Mouse (Mus musculus) hindbrain, embryonic 10.5 days (tissue): ENCODE measurements at regions not wholly inside any gene's neighbourhood (a gene's known extent, or its start where the extent isn't known, plus 50 kb on each side); places are given as distances from the start of the nearest gene placed in this dataset.

ENCODE experiments used
- DNase-seq: peaks from one replicate; pipeline ENCODE4 v3.0.0-alpha.2; 2017; ENCODE audit warnings: low spot score
- H3K27ac ChIP-seq: fragments of 300-500 bp; sonication (generic); 2 replicates; pipeline ENCODE4 v1.5.1; 2016; ENCODE audit warnings: mild to moderate bottlenecking, moderate library complexity
- H3K27me3 ChIP-seq: fragments of 300-500 bp; sonication (generic); 2 replicates; pipeline ENCODE4 v1.6.1; 2016; ENCODE audit warnings: mild to moderate bottlenecking; ENCODE audit not compliant: poor library complexity, insufficient read depth, severe bottlenecking
- H3K36me3 ChIP-seq: fragments of 300-500 bp; sonication (generic); 2 replicates; pipeline ENCODE4 v1.6.1; 2016; ENCODE audit warnings: mild to moderate bottlenecking, moderate library complexity
- H3K4me1 ChIP-seq: fragments of 300-500 bp; sonication (generic); replicated peaks from 2 replicates; pipeline ENCODE4 v1.6.1; 2016; ENCODE audit warnings: mild to moderate bottlenecking
- H3K4me3 ChIP-seq: fragments of 300-500 bp; sonication (generic); 2 replicates; pipeline ENCODE4 v1.5.1; 2016; ENCODE audit warnings: mild to moderate bottlenecking, moderate library complexity
- H3K9me3 ChIP-seq: fragments of 300-500 bp; sonication (generic); 2 replicates; pipeline ENCODE4 v1.6.1; 2016; ENCODE audit warnings: mild to moderate bottlenecking, moderate library complexity
- WGBS: fragments of 180-500 bp; shearing (Covaris S2); methylation state at CpG from one replicate; pipeline ENCODE4 v1.1.7; 2016; 5-methylcytosine and 5-hydroxymethylcytosine counted together

- no peak for DNase-seq
- Histone ChIP-seq H3K36me3 (no peaks in the 10 kb centered on the region), H3K4me3 (no peak overlapping the region), H3K27me3 (no peaks in the 10 kb centered on the region), H3K9me3 (no peaks in the 10 kb centered on the region), H3K27ac (no peak overlapping the region), H3K4me1 (peaks cover 12% of the 10 kb centered on the region)
- 46% methylated on average over 1 of the region's 1 CpGs for WGBS
Measured at GRCm38 (mm10) chr12:51045020-51045419, 302.8 kb upstream of the G2e3 start.

DNA sequence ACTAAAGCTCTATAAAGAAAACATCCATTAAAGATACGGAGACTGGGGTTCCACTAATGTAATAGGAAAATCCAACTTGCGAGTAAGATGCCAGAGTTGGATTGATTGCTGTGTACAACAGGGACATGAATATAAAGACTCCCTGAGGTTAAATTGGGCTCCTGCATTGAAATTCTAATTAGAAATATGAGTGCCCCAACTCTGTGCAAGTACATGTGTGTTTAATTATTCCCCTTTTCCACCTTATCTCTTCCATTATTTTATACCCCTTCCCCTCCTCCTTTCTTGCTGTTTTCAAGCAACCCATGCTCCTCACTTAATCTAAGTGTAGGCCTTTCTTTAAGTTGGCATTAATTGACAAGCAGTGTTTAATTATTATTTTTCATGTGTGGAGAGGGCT is 315.7 kb upstream of the G2e3 start:
- no peak for DNase-seq
- peaks cover 9% of the 10 kb centered on the region for H3K4me1 ChIP-seq
- no peak overlapping the region for H3K4me3 ChIP-seq
- WGBS, result 52% methylated on average over 2 of the region's 2 CpGs
- H3K9me3 ChIP-seq, result no peaks in the 10 kb centered on the region
- no peak overlapping the region for H3K27ac ChIP-seq
- H3K27me3 ChIP-seq, result no peaks in the 10 kb centered on the region
- H3K36me3 ChIP-seq, result no peaks in the 10 kb centered on the region

DNA sequence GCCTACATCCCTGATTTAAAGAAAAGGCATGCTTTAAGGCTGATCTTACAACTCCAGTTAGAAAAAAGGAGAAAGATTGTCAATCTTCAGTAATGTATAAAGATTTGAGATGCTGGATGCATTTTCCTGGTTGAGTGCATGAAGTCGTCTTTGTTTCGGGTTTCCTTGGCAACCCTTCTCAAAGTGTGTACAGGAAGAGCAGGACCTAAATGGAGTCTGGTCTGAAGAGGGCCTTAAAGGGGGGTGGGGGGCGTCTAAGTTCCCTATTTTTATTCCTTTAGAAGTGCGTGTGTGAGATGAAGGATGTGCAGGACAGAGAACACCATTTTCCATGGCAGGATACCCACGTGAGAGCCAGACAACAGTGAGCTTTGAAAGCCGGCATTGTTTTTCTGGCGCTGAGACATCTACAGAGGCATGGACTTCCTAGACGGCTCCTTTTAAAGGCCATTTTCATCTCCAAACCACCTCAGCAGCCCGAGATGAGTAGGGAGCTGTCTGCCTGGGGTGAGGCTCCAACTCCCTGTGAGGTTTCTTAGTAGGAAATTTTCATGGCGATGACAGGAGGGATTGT is 319.2 kb upstream of the G2e3 start:
- Histone ChIP-seq H3K36me3 (no peaks in the 10 kb centered on the region), H3K27me3 (no peaks in the 10 kb centered on the region), H3K9me3 (no peaks in the 10 kb centered on the region), H3K27ac (no peak overlapping the region), H3K4me3 (no peak overlapping the region), H3K4me1 (peaks cover 9% of the 10 kb centered on the region)
- WGBS, result 32% methylated on average over 10 of the region's 10 CpGs
- no peak for DNase-seq

- no peaks in the 10 kb centered on the region for H3K36me3 ChIP-seq
- no peak for DNase-seq
- no peaks in the 10 kb centered on the region for H3K27me3 ChIP-seq
- no peak overlapping the region for H3K4me3 ChIP-seq
- peaks cover 9% of the 10 kb centered on the region for H3K4me1 ChIP-seq
- 89% methylated on average over 5 of the region's 5 CpGs for WGBS
- H3K9me3 ChIP-seq, result no peaks in the 10 kb centered on the region
- no peak overlapping the region for H3K27ac ChIP-seq
Measured at GRCm38 (mm10) chr12:51026046-51026445, 321.8 kb upstream of the G2e3 start.

DNA sequence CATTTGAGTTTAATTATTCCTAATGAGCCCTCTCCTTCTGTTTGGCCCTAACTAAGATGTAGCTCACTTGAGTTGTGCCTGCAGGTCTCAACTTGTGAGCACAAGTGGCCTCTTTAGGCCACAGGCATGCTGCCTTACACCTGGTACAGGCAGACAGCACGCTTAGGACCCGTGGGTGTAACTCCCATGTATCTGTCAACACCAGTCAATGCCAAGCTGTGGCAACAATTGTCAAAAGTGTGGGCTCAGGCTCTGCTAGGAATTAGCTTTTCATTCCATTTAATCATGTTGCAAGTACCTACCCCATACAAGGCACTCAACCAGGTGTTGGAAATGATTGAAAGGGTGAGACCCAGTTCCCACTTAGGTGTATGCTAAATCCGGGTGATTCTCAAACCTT is 322.3 kb upstream of the G2e3 start:
- H3K4me1 ChIP-seq, result peaks cover 9% of the 10 kb centered on the region
- H3K36me3 ChIP-seq, result no peaks in the 10 kb centered on the region
- no peak overlapping the region for H3K4me3 ChIP-seq
- no peak for DNase-seq
- WGBS, result 77% methylated on average over 3 of the region's 3 CpGs
- H3K9me3 ChIP-seq, result no peaks in the 10 kb centered on the region
- no peaks in the 10 kb centered on the region for H3K27me3 ChIP-seq
- H3K27ac ChIP-seq, result no peak overlapping the region

GRCm38 (mm10) chr12:51024057-51024743 is 323.7 kb upstream of the G2e3 start:
- H3K4me3 ChIP-seq, result no peak overlapping the region
- no peak for DNase-seq
- WGBS, result 96% methylated on average over 3 of the region's 3 CpGs
- H3K9me3 ChIP-seq, result no peaks in the 10 kb centered on the region
- peaks cover 9% of the 10 kb centered on the region for H3K4me1 ChIP-seq
- no peaks in the 10 kb centered on the region for H3K27me3 ChIP-seq
- no peaks in the 10 kb centered on the region for H3K36me3 ChIP-seq
- H3K27ac ChIP-seq, result no peak overlapping the region

DNA sequence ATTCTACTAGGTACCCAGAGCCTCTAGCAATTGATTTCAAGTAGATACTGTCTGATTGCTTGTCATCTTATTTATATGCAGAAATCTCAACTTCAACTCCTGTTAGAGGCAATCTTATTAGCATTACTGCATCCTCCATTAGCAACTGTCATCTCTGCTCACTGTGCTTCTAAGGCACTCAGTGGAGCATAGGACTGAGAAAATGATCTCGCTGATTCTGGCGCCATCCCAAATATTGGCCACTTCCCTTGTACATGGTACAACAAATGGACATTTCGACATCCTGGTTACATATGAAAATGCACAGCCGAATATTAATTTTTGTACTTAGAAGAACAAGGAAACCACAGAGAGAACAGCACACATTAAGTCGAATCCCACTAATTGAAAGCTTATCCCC is 329.7 kb upstream of the G2e3 start:
- no peaks in the 10 kb centered on the region for H3K36me3 ChIP-seq
- DNase-seq, result no peak

GRCm38 (mm10) chr12:51016081-51016480 is 331.8 kb upstream of the G2e3 start:
- DNase-seq, result no peak
- 93% methylated on average over 6 of the region's 6 CpGs for WGBS

More for the DNA sequence above, 329.7 kb upstream of the G2e3 start:
- no peak overlapping the region for H3K4me3 ChIP-seq
- no peak overlapping the region for H3K27ac ChIP-seq
- H3K9me3 ChIP-seq, result no peaks in the 10 kb centered on the region
- H3K4me1 ChIP-seq, result no peaks in the 10 kb centered on the region
- WGBS, result 93% methylated on average over 5 of the region's 5 CpGs
- H3K27me3 ChIP-seq, result no peaks in the 10 kb centered on the region

DNA sequence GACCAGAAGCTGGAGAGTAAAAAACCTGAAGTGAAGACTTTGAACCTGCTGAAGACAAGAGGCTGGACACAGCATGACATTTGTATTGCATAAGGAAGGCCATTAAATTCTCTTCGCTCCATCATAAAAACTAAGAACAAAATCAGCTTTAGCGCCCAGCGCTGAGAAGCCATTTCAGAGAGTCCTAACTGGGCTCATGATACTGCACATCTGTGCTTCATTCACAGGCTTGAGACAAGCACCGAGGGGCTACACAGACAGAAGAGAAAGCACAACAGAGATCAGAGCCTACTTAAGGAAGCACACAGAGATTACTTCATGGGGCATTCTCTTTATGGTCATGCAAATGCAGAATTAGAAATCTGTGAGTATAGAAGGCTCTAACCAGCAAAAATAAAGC is 338.2 kb upstream of the G2e3 start:
- Histone ChIP-seq H3K4me1 (no peaks in the 10 kb centered on the region), H3K27ac (no peak overlapping the region), H3K27me3 (peaks cover 29% of the 10 kb centered on the region), H3K4me3 (no peak overlapping the region), H3K9me3 (0 out of 2 replicates have a peak, but pooled peaks cover 5% of the 10 kb centered on the region), H3K36me3 (no peaks in the 10 kb centered on the region)
- no peak for DNase-seq
- WGBS, result 89% methylated on average over 4 of the region's 4 CpGs

More at GRCm38 (mm10) chr12:51016081-51016480, 331.8 kb upstream of the G2e3 start:
- no peaks in the 10 kb centered on the region for H3K27me3 ChIP-seq
- H3K27ac ChIP-seq, result no peak overlapping the region
- no peaks in the 10 kb centered on the region for H3K9me3 ChIP-seq
- H3K36me3 ChIP-seq, result no peaks in the 10 kb centered on the region
- no peak overlapping the region for H3K4me3 ChIP-seq
- H3K4me1 ChIP-seq, result no peaks in the 10 kb centered on the region

DNA sequence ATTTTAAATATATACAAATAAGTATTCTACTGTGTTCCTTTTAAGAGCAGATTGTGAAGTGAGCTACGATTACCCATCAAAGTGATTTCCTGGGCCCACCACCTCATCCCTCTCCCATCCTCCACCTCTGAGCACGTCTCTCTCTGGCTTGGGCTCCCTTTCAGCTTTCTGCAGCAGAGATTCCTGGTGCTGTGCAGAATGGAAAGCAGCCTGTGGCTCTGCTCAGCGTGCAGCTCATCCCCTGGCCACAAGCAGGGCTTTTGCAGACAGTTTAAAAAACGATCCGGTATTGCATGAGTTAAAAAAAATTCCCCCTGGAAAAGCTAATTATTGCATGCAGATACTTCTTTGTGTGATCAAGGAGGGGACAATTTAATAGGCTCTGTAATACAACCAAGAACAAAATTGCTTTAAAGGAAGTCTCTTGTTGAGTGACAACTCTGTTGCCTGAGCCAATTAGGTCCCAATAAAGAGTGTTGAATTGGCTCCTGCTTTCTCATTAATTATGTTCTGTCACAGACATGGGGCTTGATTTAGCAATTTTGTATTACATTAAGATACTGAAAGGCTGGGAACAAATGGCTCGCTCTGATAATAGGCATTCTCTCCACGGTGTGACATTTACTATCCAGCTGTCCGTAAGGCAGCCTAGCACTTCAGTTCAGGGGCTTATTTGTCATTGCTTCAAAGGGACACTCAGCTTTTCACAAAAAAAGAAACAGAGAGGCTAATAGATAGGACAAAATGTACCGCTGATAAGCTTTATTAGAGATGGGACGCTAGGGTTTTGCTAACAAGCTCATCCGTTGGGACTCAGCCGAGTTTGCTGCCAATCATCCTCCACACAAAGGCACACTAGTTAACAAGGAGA is 345.9 kb upstream of the G2e3 start:
- H3K27ac ChIP-seq, result peak overlapping the region; percentile 64; the same call in 1 of the 2 replicates
- 17% methylated on average over 12 of the region's 12 CpGs for WGBS
- H3K36me3 ChIP-seq, result no peaks in the 10 kb centered on the region
- H3K4me1 ChIP-seq, result peaks cover 41% of the 10 kb centered on the region
- H3K9me3 ChIP-seq, result 0 out of 2 replicates have a peak, but pooled peaks cover 1% of the 10 kb centered on the region
- H3K4me3 ChIP-seq, result peak overlapping the region; percentile 24; the same call in 1 of the 2 replicates
- H3K27me3 ChIP-seq, result peaks cover 77% of the 10 kb centered on the region
- peak; percentile 34 for DNase-seq

DNA sequence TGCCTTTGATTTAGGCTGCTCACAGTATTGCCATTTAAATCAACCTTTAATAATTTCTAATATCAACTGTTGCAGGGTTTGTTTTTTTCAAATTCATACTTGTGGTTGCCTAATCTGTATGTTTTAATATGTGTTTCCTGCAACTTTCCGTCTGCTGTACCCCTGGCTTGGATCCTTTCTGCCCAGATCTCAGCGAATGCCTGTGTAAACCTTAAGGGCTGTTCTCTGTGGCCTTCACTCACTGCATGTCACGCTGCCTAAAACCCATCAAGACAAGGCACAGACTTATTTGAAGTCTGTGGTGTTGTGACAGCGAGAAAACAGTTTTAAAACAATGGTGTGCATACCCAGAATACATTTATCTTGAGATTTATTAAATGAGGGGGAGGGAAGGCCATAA is 346.8 kb upstream of the G2e3 start:
- DNase-seq, result no peak
- Histone ChIP-seq H3K4me1 (peaks cover 41% of the 10 kb centered on the region), H3K9me3 (no peaks in the 10 kb centered on the region), H3K4me3 (no peak overlapping the region), H3K27ac (no peak overlapping the region), H3K27me3 (peaks cover 68% of the 10 kb centered on the region), H3K36me3 (no peaks in the 10 kb centered on the region)
- 70% methylated on average over 4 of the region's 4 CpGs for WGBS

- H3K27me3 ChIP-seq, result peaks cover 62% of the 10 kb centered on the region
- DNase-seq, result no peak
Measured at GRCm38 (mm10) chr12:51000281-51001075, 347.4 kb upstream of the G2e3 start.

More at GRCm38 (mm10) chr12:51000281-51001075, 347.4 kb upstream of the G2e3 start:
- Histone ChIP-seq H3K9me3 (no peaks in the 10 kb centered on the region), H3K4me3 (no peak overlapping the region), H3K36me3 (no peaks in the 10 kb centered on the region), H3K4me1 (peaks cover 41% of the 10 kb centered on the region), H3K27ac (no peak overlapping the region)
- WGBS, result 84% methylated on average over 18 of the region's 18 CpGs
